Mouse (Mus musculus) G1E (cell line): Measurements from ENCODE around the gene Fkbp5.

ENCODE experiments used
- CTCF ChIP-seq: IDR thresholded peaks from 2 replicates; pipeline ENCODE4 v1.5.1; 2012; ENCODE audit warnings: low read depth, low read length, inconsistent platforms, mixed read lengths
- GATA1 ChIP-seq: IDR thresholded peaks from 2 replicates; pipeline ENCODE4 v1.6.1; 2012; ENCODE audit warnings: borderline replicate concordance, low read length, inconsistent platforms, mixed read lengths
- GATA2 ChIP-seq: IDR thresholded peaks from 2 replicates; pipeline ENCODE4 v1.6.1; 2012; ENCODE audit warnings: low read depth, low read length, inconsistent platforms, borderline replicate concordance
- POLR2AphosphoS5 ChIP-seq: IDR thresholded peaks from 2 replicates; pipeline ENCODE4 v1.6.1; 2012; ENCODE audit warnings: low read depth, low read length, inconsistent platforms; ENCODE audit not compliant: insufficient replicate concordance
- TAL1 ChIP-seq: conservative IDR thresholded peaks from 2 replicates; pipeline ENCODE4 v1.6.1; 2012; ENCODE audit warnings: low read depth, low read length, inconsistent platforms, mixed read lengths

GRCm38 (mm10) chr17:28521071-28521726 lies 3.9 kb upstream of the Fkbp5 start:
- TF ChIP-seq GATA1: no peak
- no peak for TF ChIP-seq CTCF
- TF ChIP-seq POLR2AphosphoS5: no peak
- no peak for TF ChIP-seq TAL1
- no peak for TF ChIP-seq GATA2
